Mouse (Mus musculus) spleen, postnatal 10 days (tissue): ENCODE measurements around the gene Diaph3.

Source experiments
- DNase-seq, 2 experiments: peaks; one replicate each; pipeline ENCODE4 v3.0.0; 2021 to 2022; ENCODE audit warnings: low spot score in 2 of 2

Gene Diaph3

DNA sequence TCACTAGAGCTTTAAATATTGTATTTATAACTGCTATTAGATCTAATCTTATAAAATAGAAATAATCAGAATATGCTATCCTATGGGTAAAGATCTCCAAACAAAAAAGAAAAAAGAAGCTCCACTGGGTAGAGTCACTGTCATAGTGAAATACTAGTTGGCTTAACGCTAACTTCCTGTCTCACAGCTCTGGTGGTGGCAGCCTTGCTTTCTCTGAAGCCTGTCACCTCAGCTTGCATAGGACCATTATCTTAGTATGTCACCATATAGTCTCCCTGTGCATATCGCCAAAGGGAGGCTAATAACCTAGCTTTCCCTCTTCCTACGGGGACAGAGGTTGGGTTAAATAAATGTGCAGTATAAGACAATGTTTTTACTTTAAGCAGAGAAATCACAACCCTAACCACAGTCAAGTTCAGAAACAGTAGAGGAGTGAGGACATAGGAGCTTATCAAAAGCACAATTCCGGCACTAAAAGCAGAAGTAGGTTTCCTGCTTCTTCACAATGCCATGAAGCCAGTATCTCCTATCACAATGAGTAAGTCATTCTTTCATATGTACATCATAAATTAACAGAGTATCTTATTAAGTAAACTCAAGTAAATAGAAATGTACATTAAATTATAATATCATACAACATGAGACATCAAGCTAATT lies 293.8 kb downstream of the Diaph3 start:
- DNase-seq: no peak

DNA sequence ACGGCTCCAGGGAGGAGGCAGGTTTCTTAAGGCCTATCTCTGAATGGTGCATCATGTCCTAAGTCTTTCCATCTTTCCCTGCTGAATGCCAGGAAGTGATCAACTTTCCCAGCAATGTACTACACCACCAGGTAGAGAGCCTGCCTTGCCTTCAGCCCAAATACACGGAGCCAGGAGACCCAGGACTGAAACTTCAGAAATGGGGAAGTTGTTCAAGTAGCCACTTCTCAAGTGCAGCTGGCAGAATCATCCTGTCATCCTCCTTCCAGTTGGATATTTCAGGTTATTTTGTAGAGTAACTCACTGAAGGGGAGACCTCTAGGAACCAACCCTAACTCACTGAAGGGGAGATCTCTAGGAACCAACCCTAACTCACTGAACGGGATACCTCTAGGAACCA lies 297.0 kb downstream of the Diaph3 start:
- no peak for DNase-seq

DNA sequence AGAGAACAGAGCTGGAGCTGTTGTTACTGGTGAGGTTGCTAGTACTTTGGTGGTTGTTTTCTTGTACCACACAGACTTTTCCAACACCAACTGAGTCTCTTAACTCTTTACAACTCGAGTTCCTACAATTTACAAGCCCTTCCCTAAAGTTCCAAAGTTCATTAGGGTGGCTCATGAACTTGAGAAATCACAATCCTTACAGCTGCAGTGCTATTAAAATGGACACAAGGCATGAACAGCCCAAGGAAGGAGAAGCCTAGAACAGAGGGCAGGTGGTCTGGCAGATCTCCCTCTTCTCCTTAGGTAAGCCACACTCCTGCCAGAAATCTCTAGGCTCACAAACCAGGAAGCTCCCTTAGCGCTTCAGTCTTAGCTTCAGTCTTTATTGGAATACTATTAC lies 303.4 kb downstream of the Diaph3 start:
- no peak for DNase-seq

DNA sequence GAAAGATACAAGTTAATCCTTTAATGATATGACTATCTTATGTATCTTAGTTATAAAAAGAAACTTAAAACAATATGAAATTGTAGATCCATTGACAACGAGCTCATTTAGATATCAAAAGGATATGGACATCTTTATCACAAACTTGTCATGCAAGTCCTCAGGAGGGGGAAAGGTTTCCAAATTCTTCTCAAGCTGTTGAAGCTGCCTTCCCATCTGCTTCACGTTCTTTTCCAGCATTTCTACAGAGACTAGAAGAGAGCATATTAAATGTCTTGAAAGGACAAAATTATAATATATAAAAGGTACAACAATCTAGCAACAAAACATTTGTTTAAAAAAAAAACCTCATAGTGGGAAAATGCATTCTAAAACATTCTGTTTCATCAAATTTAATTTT lies 306.2 kb downstream of the Diaph3 start:
- no peak for DNase-seq

DNA sequence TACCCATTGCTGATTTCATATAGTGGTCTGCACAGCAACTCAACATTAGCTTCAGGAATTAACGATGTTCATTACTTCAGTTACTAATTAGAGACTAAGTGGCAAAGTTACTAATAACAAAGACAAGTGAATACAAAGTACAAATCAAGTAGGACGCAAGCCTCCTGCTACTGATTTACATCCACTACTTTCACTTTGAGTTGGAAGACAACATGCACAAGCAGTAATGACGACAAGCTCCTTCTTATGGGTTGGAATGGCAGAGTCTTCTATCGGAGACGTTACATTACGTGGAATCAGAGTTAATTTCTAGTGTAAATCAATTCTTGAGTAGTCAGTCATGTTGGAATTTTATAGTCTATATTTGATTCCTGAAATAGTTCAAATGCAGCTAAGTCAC lies 306.8 kb downstream of the Diaph3 start:
- no peak for DNase-seq

DNA sequence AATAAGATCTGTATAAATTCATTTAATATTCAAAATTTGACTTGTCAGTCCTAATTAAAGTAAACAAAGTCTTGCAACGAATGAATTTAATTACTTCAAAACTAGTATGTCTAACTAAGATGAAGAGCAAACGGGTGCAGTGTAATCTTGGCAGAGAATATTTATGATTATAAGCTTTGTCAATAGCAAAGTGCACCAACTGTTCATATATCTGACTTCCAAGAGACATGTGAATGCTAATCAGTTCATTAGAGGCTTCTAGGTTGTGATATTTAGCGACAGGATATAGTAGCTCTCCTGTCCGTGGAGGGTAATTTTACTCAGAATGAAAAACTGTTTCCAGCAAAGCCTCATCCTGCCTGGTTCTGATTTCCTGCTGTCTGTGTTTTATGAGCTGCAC lies 308.0 kb downstream of the Diaph3 start:
- DNase-seq: no peak

DNA sequence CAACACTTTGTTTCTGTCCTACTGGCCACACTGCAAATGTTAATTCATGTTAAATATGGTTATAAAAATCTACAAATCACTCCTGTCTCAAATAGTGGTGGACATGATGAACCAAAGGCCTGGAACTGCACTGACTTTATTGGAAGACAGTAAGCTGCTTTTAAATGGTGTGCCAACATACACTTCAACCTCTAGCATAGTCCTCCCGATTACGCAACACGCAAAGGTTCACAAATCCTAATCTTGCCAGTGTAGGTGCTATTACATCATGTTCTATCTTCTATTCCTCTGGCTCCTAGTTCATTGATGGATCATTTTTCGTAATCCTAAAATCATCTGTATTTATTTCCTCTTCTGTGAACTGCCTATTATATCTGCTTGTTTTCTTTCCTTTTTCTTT lies 324.8 kb downstream of the Diaph3 start:
- no peak for DNase-seq

DNA sequence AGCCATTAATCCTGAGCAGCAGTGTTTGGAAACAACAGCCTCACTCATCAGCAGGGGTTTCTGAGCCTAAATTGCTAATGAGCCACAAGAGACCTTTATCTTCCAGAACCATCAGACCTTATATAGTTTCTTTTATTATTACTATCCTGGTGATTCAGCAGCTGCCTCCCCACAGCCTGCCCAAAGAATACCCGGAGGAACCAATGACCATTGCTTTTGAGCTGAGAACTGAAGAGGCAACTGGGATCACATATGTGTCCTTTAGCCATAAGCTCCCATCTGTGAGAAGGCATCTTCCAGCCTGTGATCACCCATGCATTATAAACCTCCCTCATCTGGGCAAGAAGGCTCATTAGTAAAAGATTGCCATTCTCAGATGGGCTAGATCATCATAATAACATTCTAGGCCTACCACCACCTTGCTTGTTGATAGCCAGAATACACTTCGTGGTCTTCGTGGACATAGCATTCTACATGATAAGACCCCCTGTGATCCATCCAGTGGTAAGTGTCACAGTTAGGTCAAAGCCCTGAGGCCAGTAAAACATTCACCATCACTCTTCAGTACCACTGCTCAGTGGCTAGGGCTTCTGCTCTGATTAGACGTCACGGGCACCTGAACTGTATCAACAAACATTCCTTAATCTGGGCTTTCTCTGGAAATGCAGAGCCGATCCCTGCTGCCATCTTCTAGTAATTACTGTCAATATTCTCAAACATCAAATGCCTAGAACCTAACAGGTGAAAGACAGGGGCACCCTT lies 352.0 kb downstream of the Diaph3 start:
- no peak for DNase-seq

DNA sequence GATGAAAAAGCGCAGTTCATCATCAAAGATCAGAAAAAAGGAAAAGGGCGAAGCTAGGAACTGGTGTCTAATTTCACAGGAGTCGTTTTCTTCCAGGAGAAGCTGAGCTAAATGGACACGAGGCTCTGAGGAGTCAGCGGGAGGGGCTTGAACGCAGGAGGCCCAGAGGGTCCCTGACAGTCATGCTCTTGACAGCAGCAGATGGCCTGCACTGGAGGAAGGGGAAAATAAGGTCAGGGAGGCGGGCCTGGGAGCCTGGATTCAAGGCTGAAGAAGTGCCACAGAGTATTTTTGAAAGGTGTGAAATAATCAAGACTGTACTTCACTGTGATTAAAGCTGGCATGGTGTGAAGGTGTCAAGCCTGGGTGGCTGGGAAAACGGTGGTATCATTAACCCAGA lies 354.2 kb downstream of the Diaph3 start:
- DNase-seq: no peak

DNA sequence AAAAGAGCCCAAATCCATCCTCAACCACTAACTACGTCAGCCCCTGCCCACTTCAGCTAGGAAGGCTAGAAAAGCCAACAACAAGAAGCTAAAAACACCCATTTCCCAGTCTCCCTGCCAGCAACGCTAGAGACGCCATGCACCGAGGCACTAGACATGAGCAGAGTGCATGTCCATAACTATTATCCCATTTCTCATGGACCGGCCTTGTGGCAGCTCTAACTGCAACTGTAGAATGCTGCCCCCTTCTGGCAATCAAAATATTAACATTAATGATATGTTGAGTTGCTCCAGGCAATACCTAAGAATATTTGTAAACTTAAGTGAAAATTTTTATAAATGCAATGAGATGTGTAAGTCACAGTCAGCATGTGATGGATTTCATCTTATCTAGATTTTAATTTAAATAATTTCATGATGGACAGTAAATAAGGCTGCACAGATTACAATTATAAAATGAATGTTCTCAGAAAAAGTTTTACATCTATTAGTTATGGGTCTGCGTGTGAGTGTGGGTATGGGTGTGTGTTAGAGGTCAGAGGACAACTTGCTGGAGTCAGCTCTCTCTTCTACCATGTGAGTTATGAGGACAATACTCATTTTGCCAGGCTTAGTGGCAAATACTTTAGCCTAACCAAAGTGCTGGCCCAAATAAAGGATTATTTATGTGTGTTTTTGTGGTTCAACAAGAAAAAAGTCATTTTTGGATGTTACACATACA lies 359.3 kb downstream of the Diaph3 start:
- peak in 1 of 2 experiments; percentile 27 for DNase-seq

DNA sequence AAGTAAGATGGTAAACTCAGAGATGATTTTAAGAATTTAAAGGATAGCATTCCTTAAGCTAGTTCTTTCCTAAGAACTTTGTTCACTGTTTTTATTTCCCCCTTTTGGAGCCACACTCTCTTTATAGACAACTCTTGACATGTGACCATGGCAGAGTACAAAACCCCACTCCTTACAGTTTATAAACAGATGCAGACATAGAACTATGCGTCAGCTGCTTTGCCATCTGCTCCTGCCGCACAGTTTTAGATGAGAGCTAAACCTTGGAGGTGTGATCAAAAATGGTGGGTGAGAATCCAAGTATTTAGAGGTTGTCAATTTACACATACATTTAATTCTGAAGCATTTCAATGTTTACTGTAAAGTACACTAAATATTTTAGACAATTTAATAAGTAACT lies 367.7 kb downstream of the Diaph3 start:
- no peak for DNase-seq

DNA sequence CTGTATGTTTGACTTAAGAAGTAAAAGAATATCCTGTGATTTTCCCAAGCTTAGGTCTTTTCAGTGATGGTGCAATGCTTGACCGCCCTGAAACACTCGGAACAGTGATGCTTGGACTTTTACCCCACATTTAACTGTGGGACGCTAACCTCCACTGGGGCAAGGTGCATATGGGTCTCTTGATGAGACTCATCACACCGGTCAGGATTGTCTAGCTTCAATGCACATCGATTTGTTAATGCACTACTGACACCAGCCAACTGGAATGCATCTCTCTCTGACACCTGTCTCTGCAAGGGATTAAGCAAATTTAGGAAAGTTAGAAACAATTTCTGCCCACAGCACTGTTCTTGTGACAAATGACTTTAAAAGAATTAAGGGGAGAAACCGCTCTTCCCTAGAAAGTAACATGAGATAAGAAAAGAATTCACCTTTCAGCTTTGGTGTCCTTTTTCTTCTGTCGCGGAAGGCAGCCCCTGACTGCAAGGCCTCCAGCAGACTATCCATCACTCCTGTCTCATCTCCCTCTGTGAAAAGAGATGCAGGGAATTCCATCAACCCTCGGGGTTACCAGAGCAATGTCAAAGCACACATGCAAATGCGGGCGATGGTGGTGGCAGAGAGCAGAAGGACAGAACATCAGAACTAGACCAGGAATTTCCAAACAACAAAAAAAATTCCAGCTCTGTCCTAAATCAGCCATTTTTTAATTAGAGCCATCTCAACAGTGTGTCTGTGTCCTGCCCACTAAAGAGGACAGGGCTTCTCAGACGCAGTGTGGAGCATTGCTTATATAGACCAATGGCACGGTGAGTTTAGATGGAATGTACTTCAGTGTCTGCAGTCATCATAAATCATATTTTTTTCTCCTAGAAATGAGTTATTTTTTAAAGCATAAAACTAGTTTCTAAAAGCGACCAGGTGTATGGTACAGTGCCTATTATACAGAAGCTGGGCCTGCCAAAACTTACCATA lies 368.6 kb downstream of the Diaph3 start:
- no peak for DNase-seq

DNA sequence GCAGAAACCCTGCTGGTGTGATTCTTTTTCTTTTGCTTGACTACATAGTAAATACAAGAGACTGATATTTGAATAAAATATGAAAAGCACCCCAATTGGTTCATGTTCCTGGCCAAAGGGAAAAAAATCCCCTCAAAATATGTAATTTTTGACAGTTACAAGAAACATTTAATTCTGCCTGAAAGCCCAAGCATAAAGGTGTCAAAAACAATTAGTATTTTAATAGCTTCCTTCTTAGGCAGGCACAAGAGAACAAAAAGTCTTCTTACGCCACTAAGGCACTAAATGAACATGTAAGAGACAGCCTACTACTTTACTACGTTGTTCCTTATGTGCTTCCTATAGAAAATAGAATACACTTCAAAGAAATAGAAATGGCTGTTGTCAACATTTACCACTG lies 376.7 kb downstream of the Diaph3 start:
- DNase-seq: no peak

DNA sequence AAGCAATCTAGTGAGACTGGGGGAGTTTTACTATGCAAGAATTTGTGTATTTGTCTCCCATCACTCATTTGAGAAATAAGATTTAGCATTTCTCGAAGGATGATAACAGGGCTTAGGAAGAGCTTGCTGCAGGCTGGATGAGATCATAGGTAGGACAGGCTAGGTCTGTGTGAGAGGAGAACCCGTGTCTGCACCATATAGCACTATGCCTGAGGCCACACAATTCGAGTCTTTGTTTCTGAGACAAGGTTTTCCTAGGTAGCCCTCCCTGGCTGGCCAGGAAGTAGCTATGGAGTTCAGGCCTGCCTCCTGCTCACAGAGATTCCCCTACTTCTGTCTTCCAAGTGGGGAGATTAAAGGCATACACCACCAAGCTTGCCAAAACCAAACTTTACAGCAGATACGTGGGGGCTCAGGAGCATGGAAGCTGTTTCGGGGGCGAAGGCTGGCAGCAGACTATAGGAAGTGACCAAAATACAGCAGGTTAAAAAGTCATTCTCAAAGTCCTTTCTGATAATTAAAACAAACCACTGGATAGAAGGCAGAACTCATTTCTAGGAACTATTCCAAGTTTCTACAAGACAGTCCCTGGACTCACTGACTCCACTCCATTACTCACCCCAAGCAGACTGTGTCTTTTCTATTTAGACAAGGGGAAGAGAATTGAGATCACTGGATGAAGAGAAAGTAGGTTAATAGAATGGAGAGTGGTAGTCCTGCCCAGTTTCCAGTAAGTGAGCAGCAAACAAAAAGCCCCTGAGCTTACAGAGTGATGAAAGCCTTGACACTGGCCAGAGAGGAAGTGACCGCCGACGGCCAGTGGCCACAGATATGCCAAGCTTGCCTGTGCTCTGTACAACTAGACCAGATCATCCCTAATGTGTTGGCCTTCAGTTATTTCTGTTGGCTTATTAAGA lies 383.2 kb downstream of the Diaph3 start:
- DNase-seq: no peak

DNA sequence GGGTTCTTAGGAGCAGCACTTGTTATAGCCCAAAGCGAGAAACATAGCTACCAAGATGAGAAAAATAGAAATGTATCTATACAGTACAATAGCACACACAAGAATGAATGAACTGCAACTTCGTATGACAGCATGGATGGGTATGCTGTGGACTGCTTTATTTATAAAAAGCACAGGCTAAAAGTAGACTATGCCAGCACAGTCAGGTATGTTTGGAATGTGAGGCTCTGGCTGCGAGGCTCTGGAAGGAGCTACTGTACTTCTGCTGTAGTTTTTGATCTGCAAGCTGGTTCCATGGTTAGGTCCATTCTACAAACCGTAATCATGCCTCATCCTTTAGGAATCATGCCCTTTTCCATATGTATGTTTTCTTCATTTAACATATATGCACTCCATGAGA lies 383.9 kb downstream of the Diaph3 start:
- DNase-seq: no peak

DNA sequence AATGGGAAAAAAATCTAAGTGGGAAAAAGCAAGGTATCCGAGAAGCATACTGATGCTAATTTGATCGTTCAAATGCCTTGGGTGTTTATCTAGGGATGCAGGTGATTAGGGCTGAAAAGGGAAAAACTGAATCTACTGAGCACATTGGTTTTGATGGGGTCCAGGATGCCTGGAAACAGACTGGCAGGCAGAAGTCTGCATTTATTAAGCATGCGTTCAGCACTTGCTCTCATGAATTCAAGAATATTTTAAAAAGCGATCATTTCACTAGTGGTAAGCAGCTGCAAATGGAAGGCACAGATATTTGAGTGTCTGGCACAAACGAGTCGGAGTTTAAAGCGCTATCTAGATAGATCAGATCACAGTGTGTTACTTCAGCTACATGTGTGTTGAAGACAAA lies 390.7 kb downstream of the Diaph3 start:
- no peak for DNase-seq

DNA sequence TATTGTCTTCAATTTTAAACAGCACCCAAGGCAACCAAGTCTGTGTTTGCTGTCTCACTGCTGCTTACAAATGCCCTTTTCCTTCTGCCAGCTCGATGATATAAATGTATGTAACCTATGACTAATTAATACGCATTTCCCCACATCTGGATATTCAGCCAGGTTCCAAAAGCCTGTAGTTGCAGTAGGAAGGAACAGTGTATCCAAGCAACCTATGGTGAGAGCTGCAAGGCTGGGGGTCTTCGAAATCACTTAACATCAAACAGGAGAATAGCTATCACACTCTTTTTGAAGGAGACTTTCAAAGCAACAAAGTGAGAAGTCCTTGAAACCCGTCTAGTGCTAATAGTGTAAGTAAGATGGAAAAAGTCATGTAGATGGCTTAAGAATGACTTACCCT lies 391.6 kb downstream of the Diaph3 start:
- DNase-seq: no peak

DNA sequence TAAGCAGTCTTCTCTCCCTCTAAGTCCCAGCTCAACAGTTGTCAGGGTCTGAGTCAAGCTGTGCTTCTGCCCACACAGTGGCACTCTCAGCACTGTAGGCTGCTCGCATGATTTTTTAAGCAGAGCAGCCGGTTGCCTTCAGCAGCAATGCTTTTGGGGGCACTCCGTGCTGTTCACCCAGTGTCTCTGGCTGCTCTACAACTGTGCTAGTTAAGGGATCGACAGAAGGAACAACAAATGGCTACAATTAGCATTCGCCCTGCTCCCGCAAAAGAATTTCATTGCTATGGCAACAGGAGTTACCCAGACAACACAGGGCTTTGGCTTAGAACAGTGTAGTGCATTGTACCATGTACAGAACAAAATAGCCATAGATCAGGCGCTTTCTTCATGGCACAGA lies 392.2 kb downstream of the Diaph3 start:
- no peak for DNase-seq

DNA sequence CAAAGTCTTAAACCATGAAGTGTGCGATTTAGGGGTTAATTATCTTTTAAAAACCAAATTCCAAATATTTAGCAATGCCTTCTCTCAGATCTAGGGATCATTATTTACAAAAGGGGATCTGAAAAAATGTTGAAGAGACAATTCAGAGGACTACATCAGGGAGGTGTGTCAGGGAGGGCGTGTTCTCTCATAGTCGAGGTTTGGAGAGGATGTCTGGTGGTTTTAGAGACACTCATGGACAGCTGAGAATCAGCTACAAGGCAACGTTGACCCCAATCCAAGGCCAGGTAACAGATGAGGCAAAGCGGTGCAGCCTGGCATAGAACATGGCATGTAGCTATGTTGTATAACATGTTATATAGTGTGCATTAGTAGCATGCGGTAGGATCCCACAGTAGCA lies 396.5 kb downstream of the Diaph3 start:
- DNase-seq: no peak

DNA sequence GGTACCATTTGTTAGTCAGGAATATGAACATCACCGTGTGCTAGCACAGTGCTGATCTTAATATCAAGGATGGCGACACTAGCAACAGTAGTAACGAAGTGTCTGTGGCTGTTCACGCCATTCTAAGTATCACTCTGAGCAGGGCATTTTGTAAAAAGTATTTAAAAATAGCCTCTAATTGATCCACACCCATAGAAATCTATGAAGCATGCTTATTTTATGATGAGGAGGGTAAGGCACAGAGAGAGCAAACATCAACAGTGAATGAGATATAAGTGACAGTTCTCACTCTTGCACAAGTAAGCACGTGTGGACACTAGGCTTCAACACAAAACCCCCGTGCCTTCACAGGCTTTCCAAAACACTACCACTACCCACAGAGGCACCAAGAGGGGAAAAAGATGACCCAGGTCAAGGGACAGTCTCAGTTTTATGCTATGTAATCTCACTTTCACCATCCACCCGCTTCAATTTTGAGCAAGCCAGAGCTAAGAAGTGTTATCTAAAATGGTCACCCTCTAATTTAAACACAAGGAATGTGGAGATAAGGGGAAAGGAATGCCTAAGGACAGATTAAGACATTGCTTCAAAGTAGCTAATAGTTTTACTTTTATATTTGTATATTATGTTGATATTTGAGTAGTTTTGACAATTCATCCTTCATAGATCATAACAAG lies 399.0 kb downstream of the Diaph3 start:
- DNase-seq: peak in 1 of 2 experiments; percentile 40
